Mouse (Mus musculus): ENCODE data around the gene Tceanc2. TPM values are rescaled to one million over a fixed set of nuclear protein-coding genes. Genes with fewer than 3 reads are reported as not detected.

The Tceanc2 gene
- polyA plus RNA-seq, 1 experiment from 2014 or later: 28.8 TPM

DNA sequence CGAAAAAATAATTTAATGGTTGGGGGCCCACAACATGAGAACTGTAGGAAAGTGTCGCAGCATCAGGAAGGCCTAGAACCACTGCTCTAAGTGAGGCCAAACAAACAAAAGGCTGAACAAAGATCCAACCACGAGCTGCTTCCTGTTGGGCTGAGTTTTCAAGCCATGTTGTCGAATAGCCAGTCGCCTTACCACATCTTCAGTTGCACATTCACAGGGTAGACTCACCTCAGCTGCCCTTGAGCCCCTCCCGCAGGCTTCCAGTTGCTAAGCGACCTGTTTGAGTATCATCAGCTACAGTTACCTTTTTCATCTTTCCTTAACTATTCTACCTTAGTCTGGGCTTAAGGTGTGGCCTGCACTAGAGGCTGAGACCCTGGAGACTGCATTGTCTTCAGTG is 24.1 kb upstream of the Tceanc2 start:
- WGBS: 88% methylated on average over 7 of the region's 7 CpGs
- H3K9me3 ChIP-seq: no peaks in the 10 kb centered on the region
- H3K27me3 ChIP-seq (replicated peaks): no peaks in the 10 kb centered on the region
- peaks cover 85% of the 10 kb centered on the region for H3K36me3 ChIP-seq
- H3K9ac ChIP-seq: no peak overlapping the region
- H3K27ac ChIP-seq: no peak overlapping the region
- H3K4me1 ChIP-seq: no peaks in the 10 kb centered on the region
- no peak for ATAC-seq (ENCODE audit: low FRiP score, low read depth)
- H3K4me2 ChIP-seq (replicated peaks): no peak overlapping the region
- H3K4me3 ChIP-seq: no peak overlapping the region

- Histone ChIP-seq H3K27me3 (replicated peaks) (no peaks in the 10 kb centered on the region), H3K4me1 (no peaks in the 10 kb centered on the region), H3K9ac (no peak overlapping the region), H3K4me2 (replicated peaks) (no peak overlapping the region), H3K4me3 (no peak overlapping the region), H3K36me3 (peaks cover 84% of the 10 kb centered on the region), H3K9me3 (no peaks in the 10 kb centered on the region), H3K27ac (no peak overlapping the region)
- 98% methylated on average over 3 of the region's 3 CpGs for WGBS
- ATAC-seq (ENCODE audit: low FRiP score, low read depth): no peak
These were observed 22.9 kb upstream of the Tceanc2 start for GRCm38 (mm10) chr4:107201779-107202178.

GRCm38 (mm10) chr4:107198072-107198471 is 19.2 kb upstream of the Tceanc2 start:
- no peak for ATAC-seq (ENCODE audit: low FRiP score, low read depth)
- Histone ChIP-seq H3K36me3 (peaks cover 87% of the 10 kb centered on the region), H3K27ac (no peak overlapping the region), H3K9ac (no peak overlapping the region), H3K4me3 (no peak overlapping the region), H3K9me3 (no peaks in the 10 kb centered on the region), H3K4me2 (replicated peaks) (no peak overlapping the region), H3K4me1 (no peaks in the 10 kb centered on the region), H3K27me3 (replicated peaks) (no peaks in the 10 kb centered on the region)
- WGBS: 95% methylated on average over 5 of the region's 5 CpGs

DNA sequence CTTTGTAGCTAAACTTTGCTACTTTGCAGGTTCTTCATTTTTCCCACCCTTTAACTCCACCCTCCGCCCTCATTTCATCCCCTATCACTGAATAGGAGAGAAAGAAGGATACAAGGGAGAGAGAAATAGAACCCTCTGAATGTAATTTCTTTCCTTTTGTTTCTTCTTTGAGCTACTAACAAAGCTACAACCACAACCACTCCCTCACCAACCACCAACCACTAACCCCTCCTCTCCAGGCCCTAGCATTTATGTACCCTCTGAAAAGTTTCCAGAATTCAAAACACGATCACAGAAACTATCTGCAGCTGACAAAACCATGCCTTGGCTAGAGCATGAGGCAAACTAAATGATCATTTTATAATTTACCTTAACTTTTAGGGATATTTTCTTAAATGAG is 17.5 kb upstream of the Tceanc2 start:
- H3K9ac ChIP-seq: no peak overlapping the region
- 89% methylated on average over 2 of the region's 2 CpGs for WGBS

GRCm38 (mm10) chr4:107193841-107194240 is 14.9 kb upstream of the Tceanc2 start:
- H3K36me3 ChIP-seq: peaks cover 76% of the 10 kb centered on the region
- WGBS: 92% methylated on average over 3 of the region's 3 CpGs

More for the DNA sequence above, 17.5 kb upstream of the Tceanc2 start:
- no peaks in the 10 kb centered on the region for H3K9me3 ChIP-seq
- no peak overlapping the region for H3K4me2 ChIP-seq (replicated peaks)
- H3K4me1 ChIP-seq: no peaks in the 10 kb centered on the region
- no peak for ATAC-seq (ENCODE audit: low FRiP score, low read depth)
- H3K4me3 ChIP-seq: no peak overlapping the region
- no peak overlapping the region for H3K27ac ChIP-seq
- peaks cover 83% of the 10 kb centered on the region for H3K36me3 ChIP-seq
- H3K27me3 ChIP-seq (replicated peaks): no peaks in the 10 kb centered on the region

DNA sequence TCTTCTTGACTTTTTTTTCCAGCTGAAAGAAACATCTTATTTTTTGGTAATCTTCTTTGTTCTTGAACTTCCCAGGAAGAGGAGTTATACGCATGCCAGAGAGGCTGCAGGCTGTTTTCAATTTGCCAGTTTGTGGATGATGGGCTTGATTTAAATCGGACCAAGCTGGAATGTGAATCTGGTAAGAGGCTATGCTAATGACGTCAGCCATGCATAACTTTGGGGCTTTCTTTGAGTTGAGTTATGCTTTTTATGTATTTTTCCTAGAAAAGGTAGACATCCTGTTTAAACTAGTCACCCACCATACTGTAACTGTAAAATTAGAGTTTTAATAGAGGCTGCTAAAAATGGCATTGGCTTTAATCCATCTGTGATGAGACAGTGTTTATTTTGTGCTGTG is 6.8 kb upstream of the Tceanc2 start:
- Histone ChIP-seq H3K27me3 (replicated peaks) (no peaks in the 10 kb centered on the region), H3K9ac (no peak overlapping the region), H3K9me3 (no peaks in the 10 kb centered on the region), H3K36me3 (peaks cover 42% of the 10 kb centered on the region), H3K4me1 (peaks cover 11% of the 10 kb centered on the region), H3K4me2 (replicated peaks) (no peak overlapping the region), H3K4me3 (no peak overlapping the region), H3K27ac (no peak overlapping the region)
- WGBS: 84% methylated on average over 3 of the region's 3 CpGs
- ATAC-seq (ENCODE audit: low FRiP score, low read depth): no peak

More at GRCm38 (mm10) chr4:107193841-107194240, 14.9 kb upstream of the Tceanc2 start:
- Histone ChIP-seq H3K9ac (no peak overlapping the region), H3K27ac (no peak overlapping the region), H3K4me1 (no peaks in the 10 kb centered on the region), H3K4me2 (replicated peaks) (no peak overlapping the region), H3K27me3 (replicated peaks) (no peaks in the 10 kb centered on the region), H3K9me3 (no peaks in the 10 kb centered on the region), H3K4me3 (no peak overlapping the region)
- ATAC-seq (ENCODE audit: low FRiP score, low read depth): no peak

- Histone ChIP-seq H3K4me3 (no peak overlapping the region), H3K27ac (no peak overlapping the region), H3K36me3 (peaks cover 22% of the 10 kb centered on the region), H3K4me2 (replicated peaks) (no peak overlapping the region), H3K9me3 (no peaks in the 10 kb centered on the region), H3K27me3 (replicated peaks) (no peaks in the 10 kb centered on the region), H3K4me1 (peaks cover 19% of the 10 kb centered on the region), H3K9ac (no peak overlapping the region)
- ATAC-seq (ENCODE audit: low FRiP score, low read depth): no peak
- 92% methylated on average over 4 of the region's 4 CpGs for WGBS
These were observed 4.3 kb upstream of the Tceanc2 start for GRCm38 (mm10) chr4:107183203-107183602.

DNA sequence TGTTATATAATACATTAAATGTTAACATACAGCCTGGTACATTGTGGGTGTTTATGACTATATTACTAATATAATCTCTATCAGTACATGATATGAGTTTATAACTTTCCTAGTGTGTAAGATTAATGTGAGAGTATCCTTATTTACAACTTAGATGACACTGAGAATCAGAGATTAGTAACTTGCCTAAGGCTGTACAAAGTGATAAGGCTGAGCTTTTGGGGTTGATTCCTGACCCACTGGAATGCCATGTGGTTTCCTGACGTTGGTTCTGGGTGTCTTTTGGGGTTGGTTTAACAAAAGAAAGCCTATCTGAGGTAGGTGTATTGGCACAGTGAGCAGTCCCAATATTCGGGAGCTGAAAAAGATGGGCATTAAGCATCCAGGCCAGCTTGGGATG is 3.9 kb upstream of the Tceanc2 start:
- Histone ChIP-seq H3K4me1 (peaks cover 19% of the 10 kb centered on the region), H3K9me3 (no peaks in the 10 kb centered on the region), H3K27ac (no peak overlapping the region), H3K27me3 (replicated peaks) (no peaks in the 10 kb centered on the region), H3K4me2 (replicated peaks) (no peak overlapping the region), H3K4me3 (no peak overlapping the region), H3K36me3 (peaks cover 18% of the 10 kb centered on the region), H3K9ac (no peak overlapping the region)
- no peak for ATAC-seq (ENCODE audit: low FRiP score, low read depth)
- WGBS: 80% methylated on average over 2 of the region's 2 CpGs

- WGBS: 92% methylated on average over 6 of the region's 6 CpGs
- Histone ChIP-seq H3K9me3 (no peaks in the 10 kb centered on the region), H3K27me3 (replicated peaks) (no peaks in the 10 kb centered on the region), H3K4me2 (replicated peaks) (0 out of 2 replicates have a peak overlapping the region, but pooled peaks have one; percentile 14), H3K4me1 (peaks cover 25% of the 10 kb centered on the region), H3K9ac (no peak overlapping the region), H3K27ac (no peak overlapping the region), H3K36me3 (peaks cover 10% of the 10 kb centered on the region; the same call in 1 of the 2 replicates), H3K4me3 (no peak overlapping the region)
- no peak for ATAC-seq (ENCODE audit: low FRiP score, low read depth)
These were observed 3.0 kb upstream of the Tceanc2 start for GRCm38 (mm10) chr4:107181866-107182265.

DNA sequence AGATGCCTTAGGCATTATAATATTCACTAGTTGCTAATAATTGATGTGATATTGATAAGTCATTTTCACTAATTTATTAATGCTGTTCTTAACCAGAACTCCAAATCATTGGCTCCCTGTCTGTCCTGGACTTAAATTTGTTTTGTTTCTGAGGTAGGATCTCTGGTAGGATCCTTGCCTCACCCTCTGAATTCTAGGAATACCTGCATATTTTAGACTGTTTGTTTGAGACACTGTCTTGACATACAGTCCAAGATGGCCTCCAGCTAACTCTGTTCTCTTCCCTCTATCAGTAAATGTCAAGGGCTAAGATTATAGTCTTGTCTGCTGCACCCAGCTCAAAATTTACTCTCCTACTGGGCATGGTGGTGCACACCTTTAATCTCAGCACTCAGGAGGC is 1.8 kb upstream of the Tceanc2 start:
- H3K9me3 ChIP-seq: no peaks in the 10 kb centered on the region
- H3K27ac ChIP-seq: no peak overlapping the region
- no peak overlapping the region for H3K4me3 ChIP-seq
- H3K4me1 ChIP-seq: peaks cover 27% of the 10 kb centered on the region
- H3K27me3 ChIP-seq (replicated peaks): no peaks in the 10 kb centered on the region
- no peaks in the 10 kb centered on the region for H3K36me3 ChIP-seq
- peak overlapping the region; percentile 64 for H3K4me2 ChIP-seq (replicated peaks)
- ATAC-seq (ENCODE audit: low FRiP score, low read depth): no peak
- H3K9ac ChIP-seq: no peak overlapping the region

DNA sequence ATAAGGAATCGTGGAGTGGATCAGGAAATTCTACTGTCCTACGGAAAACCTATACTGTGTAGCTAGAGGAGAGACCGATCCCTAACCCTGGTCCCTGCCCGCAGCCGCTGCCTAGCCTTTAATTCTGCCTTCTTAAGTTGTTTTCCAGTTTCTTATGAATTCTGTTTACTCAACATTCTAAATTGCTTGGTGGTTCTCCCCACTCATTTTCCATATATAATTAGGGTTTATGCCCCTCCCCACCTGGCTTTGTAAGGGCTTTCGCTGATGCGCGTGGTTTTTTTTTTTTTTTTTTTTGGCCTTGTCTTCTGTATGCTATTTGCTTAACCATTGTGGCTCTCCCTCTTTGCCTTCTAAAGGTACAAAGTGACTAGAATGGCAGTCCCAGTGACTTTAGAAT is 645 bp upstream of the Tceanc2 start:
- H3K36me3 ChIP-seq: peaks cover 7% of the 10 kb centered on the region
- no peaks in the 10 kb centered on the region for H3K9me3 ChIP-seq
- H3K4me1 ChIP-seq: peaks cover 27% of the 10 kb centered on the region
- peak overlapping the region; percentile 92 for H3K9ac ChIP-seq
- no peak for ATAC-seq (ENCODE audit: low FRiP score, low read depth)
- H3K27ac ChIP-seq: peak overlapping the region; percentile 97
- peak overlapping the region; percentile 94 for H3K4me3 ChIP-seq
- peak overlapping the region; percentile 64 for H3K4me2 ChIP-seq (replicated peaks)
- WGBS: 6% methylated on average over 8 of the region's 8 CpGs
- H3K27me3 ChIP-seq (replicated peaks): no peaks in the 10 kb centered on the region

- under 1% methylated on average over 49 of the region's 49 CpGs for WGBS
- no peaks in the 10 kb centered on the region for H3K27me3 ChIP-seq (replicated peaks)
- H3K4me2 ChIP-seq (replicated peaks): peak within 1 kb of the TSS; percentile 64
- ATAC-seq (ENCODE audit: low FRiP score, low read depth): peak; percentile 95
- H3K4me3 ChIP-seq: peak within 1 kb of the TSS; percentile 94
- H3K36me3 ChIP-seq: peaks cover 12% of the 10 kb centered on the region
- peaks cover 27% of the 10 kb centered on the region for H3K4me1 ChIP-seq
- peak within 1 kb of the TSS; percentile 97 for H3K27ac ChIP-seq
- no peaks in the 10 kb centered on the region for H3K9me3 ChIP-seq
- H3K9ac ChIP-seq: peak within 1 kb of the TSS; percentile 92
These were observed 610 bp downstream of the Tceanc2 start, which contains the start of gene Tmem59 for GRCm38 (mm10) chr4:107178182-107178829. Gene Tmem59, plus strand, starts transcription at chr4:107178399.

GRCm38 (mm10) chr4:107177506-107177905 is 1.4 kb downstream of the Tceanc2 start:
- H3K27me3 ChIP-seq (replicated peaks): no peaks in the 10 kb centered on the region
- peak overlapping the region; percentile 92 for H3K9ac ChIP-seq
- H3K4me2 ChIP-seq (replicated peaks): peak overlapping the region; percentile 64
- 0 out of 2 replicates have a peak overlapping the region, but pooled peaks have one; percentile 97 for H3K27ac ChIP-seq
- H3K4me3 ChIP-seq: peak overlapping the region; percentile 94
- peaks cover 16% of the 10 kb centered on the region for H3K36me3 ChIP-seq
- no peaks in the 10 kb centered on the region for H3K9me3 ChIP-seq
- ATAC-seq (ENCODE audit: low FRiP score, low read depth): no peak
- H3K4me1 ChIP-seq: peaks cover 24% of the 10 kb centered on the region
- WGBS: 52% methylated on average over 11 of the region's 11 CpGs

Data from neural tube, embryonic 12.5 days (tissue).